Mouse (Mus musculus): ENCODE results near the gene Gm5891. TPM values are rescaled to one million over a fixed set of nuclear protein-coding genes. Genes with fewer than 3 reads are reported as not detected.

Gene Gm5891
- total RNA-seq (2023), result not detected

GRCm38 (mm10) chr7:21921191-21921590 lies at the start of gene Gm5891:
TSS of gene Gm5891 (minus strand) at chr7:21921291.

Other genes starting within 250 kb of the Gm5891 start
- not detected for gene Gm4175, start 159.8 kb downstream of the Gm5891 start, total RNA-seq (2023)
- not detected for gene Gm4177, start 124.6 kb downstream of the Gm5891 start, total RNA-seq (2023)
- not detected for gene Vmn1r135, start 88.9 kb downstream of the Gm5891 start, total RNA-seq (2023)
- not detected for gene Gm5725, start 77.0 kb downstream of the Gm5891 start, total RNA-seq (2023)
- gene Vmn1r137, start 73.3 kb upstream of the Gm5891 start, total RNA-seq (2023), result not detected
- not detected for gene Vmn1r138, start 107.6 kb upstream of the Gm5891 start, total RNA-seq (2023)
- not detected for gene Gm6176, start 135.0 kb upstream of the Gm5891 start, total RNA-seq (2023)
- gene Vmn1r139, start 147.8 kb upstream of the Gm5891 start, total RNA-seq (2023), result not detected
- not detected for gene Gm16451, start 197.0 kb upstream of the Gm5891 start, total RNA-seq (2023)
- gene Gm10666, start 213.4 kb upstream of the Gm5891 start, total RNA-seq (2023), result not detected
- not detected for gene Vmn1r142, start 242.7 kb upstream of the Gm5891 start, total RNA-seq (2023)

All from CD4-positive naive resting alpha-beta T cell, adult 76 days (primary cell).